Comparison of ENCODE assay signal across 15 mouse cellular contexts in the genomic region with DNA sequence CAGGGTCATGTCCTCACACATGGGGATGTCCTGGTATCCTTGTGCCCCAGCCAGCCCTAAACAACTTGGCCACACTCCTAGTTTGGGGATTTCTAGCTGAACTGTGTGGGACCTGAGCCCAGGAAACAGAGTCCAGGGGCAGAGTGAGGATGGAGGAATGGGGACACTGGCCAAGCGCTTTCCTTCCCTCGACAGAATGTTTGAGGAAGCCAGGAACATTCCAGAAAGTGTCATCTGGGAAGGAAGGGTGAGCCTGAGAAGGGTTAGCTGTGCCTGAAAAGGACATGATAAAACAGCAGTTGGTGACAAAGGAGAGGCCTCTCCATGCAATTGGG. TPM values are rescaled to one million over a fixed set of nuclear protein-coding genes. Genes with fewer than 3 reads are reported as not detected.
DNase-seq lines count a peak whose midpoint lies in the region; ATAC-seq and TF ChIP-seq lines count a peak whose summit lies in the region.
"Had no signal": no experiment of that assay in that cellular context is flagged by ENCODE, and none has a peak within 500 bp of the region (broad histone marks: within the 10 kb centered on the region; RNA-seq: fewer than 3 reads in every experiment).

No protein-coding gene starts in this region.

- no peak for ATAC-seq in heart, embryonic 15.5 days (replicated peaks; ENCODE audit: insufficient number of reproducible peaks, insufficient read depth, low FRiP score, low read depth)
- no peak for ATAC-seq in erythroid progenitor cell, adult 5-6 weeks (replicated peaks; ENCODE audit: low FRiP score, poor library complexity, severe bottlenecking)
- ATAC-seq: forebrain, embryonic 16.5 days; liver, embryonic 12.5 days had no signal

- H3K36me3 ChIP-seq in kidney, adult 2 months (ENCODE audit: control insufficient read depth, insufficient read depth, low read length): no peaks in the 10 kb centered on the region; the same call in 1 of the 2 replicates
- 0 out of 2 replicates have a peak, but pooled peaks cover 4% of the 10 kb centered on the region for H3K36me3 ChIP-seq in heart, embryonic 15.5 days
- H3K36me3 ChIP-seq: hindbrain, embryonic 15.5 days had no signal

- H3K27me3 ChIP-seq in kidney, adult 2 months (replicated peaks; ENCODE audit: control insufficient read depth, insufficient read depth, low read length): no peaks in the 10 kb centered on the region
- no peaks in the 10 kb centered on the region for H3K27me3 ChIP-seq in heart, embryonic 15.5 days
- H3K27me3 ChIP-seq: CH12.LX; hindbrain, embryonic 15.5 days; liver, embryonic 12.5 days had no signal

- peaks cover 19% of the 10 kb centered on the region for H3K4me1 ChIP-seq in kidney, adult 2 months (ENCODE audit: control insufficient read depth, insufficient read depth, low read length)
- peaks cover 32% of the 10 kb centered on the region for H3K4me1 ChIP-seq in heart, embryonic 15.5 days (replicated peaks)

- H3K4me3 ChIP-seq in kidney, adult 2 months (ENCODE audit: insufficient read depth, low read depth, low read length): no peak overlapping the region
- H3K4me3 ChIP-seq in heart, embryonic 15.5 days: no peak overlapping the region
- H3K4me3 ChIP-seq: hindbrain, embryonic 15.5 days; liver, embryonic 12.5 days had no signal

- TF ChIP-seq POLR2A in kidney, adult 2 months (IDR thresholded peaks at IDR 0.05; ENCODE audit: low read depth, low read length): no peak

- no peaks in the 10 kb centered on the region for H3K9me3 ChIP-seq in heart, embryonic 15.5 days (replicated peaks)
- H3K9me3 ChIP-seq: hindbrain, embryonic 15.5 days; liver, embryonic 12.5 days had no signal

- intact Hi-C loops in gastrocnemius, postnatal 14 days (cut with DNase I; ENCODE audit: low total_unique reads): no loop called here

- H3K4me2 ChIP-seq in heart, embryonic 15.5 days: no peak overlapping the region
- H3K4me2 ChIP-seq: hindbrain, embryonic 15.5 days; liver, embryonic 12.5 days had no signal

- H3K27ac ChIP-seq in kidney, adult 2 months (ENCODE audit: insufficient read depth, low read depth, low read length): no peak overlapping the region
- peak overlapping the region; percentile 72 for H3K27ac ChIP-seq in heart, embryonic 15.5 days
- H3K27ac ChIP-seq: hindbrain, embryonic 15.5 days; kidney, postnatal 0 days; liver, embryonic 12.5 days had no signal

- H3K9ac ChIP-seq in heart, embryonic 15.5 days: no peak overlapping the region
- H3K9ac ChIP-seq: hindbrain, embryonic 15.5 days; liver, embryonic 12.5 days had no signal

- WGBS in kidney, adult 2 months: 43% methylated on average over 2 of the region's 2 CpGs
- WGBS in heart, embryonic 15.5 days: 62% methylated on average over 2 of the region's 2 CpGs

- no peak for TF ChIP-seq CTCF in kidney, adult 2 months (conservative IDR thresholded peaks at IDR 0.05; ENCODE audit: insufficient read depth, insufficient read length, low read depth, low read length)

- DNase-seq in kidney, adult 2 months: peak; percentile 49
- DNase-seq in kidney, adult 18-20 months: no peak
- peak; percentile 56 for DNase-seq in gastrocnemius, postnatal 14 days
- peak; percentile 66 for DNase-seq in lung, postnatal 25 days (ENCODE audit: low spot score)
- DNase-seq in right cerebral cortex, postnatal 14 days: no peak
- DNase-seq: cerebellum, adult 8-10 months; layer of hippocampus, adult 9-11 months; retina, postnatal 1 day had no signal

RNA-seq across cellular contexts. Expression of a gene that starts 42.0 kb away (rescaled TPM):
- polyA plus RNA-seq in kidney, adult 2 months (2012; rRNA removed): 11.6 and 15.4 TPM in 2 replicates
- total RNA-seq in gastrocnemius, postnatal 14 days (2021): 10 to 100 TPM; 11.0 to 13.0 TPM
- 9.0 and 11.2 TPM in 2 replicates for polyA plus RNA-seq in heart, embryonic 15.5 days (2015; fragmentation: Nextera tagmentation; extraction: Ambion mirVana)
- total RNA-seq in erythroid progenitor cell, adult 5-6 weeks (2015; ENCODE audit: low replicate concordance): 26.4 and 27.4 TPM in 2 replicates
- 5.4 and 12.9 TPM in 2 replicates for total RNA-seq in erythroid progenitor cell, adult 5-6 weeks (2017; ENCODE audit: low replicate concordance)

Comparison
In these comparisons a context has a peak if more than half of its experiments do, and no peak if none do; other contexts are left out.
1. DNase-seq: peak in kidney, adult 2 months (single experiment), gastrocnemius, postnatal 14 days (single experiment) and lung, postnatal 25 days (single experiment); none in kidney, adult 18-20 months (single experiment) and right cerebral cortex, postnatal 14 days (single experiment).